Mouse (Mus musculus) embryonic facial prominence, embryonic 12.5 days (tissue): ENCODE results near the gene Slc8b1. TPM values are rescaled to one million over a fixed set of nuclear protein-coding genes. Genes with fewer than 3 reads are reported as not detected.

Source experiments
- ATAC-seq: fragments of 200-750 bp; cut with Nextera tagmentation; 2 replicates; pipeline ENCODE4 v1.8.0; 2017; ENCODE audit not compliant: insufficient number of reproducible peaks, insufficient read depth, low FRiP score, low TSS enrichment
- H3K27ac ChIP-seq: fragments of 300-500 bp; sonication (generic); 2 replicates; pipeline ENCODE4 v1.5.1; 2016; ENCODE audit warnings: mild to moderate bottlenecking
- H3K27me3 ChIP-seq: fragments of 300-500 bp; sonication (generic); 2 replicates; pipeline ENCODE4 v1.6.1; 2016; ENCODE audit warnings: mild to moderate bottlenecking, moderate library complexity
- H3K36me3 ChIP-seq: fragments of 300-500 bp; sonication (generic); 2 replicates; pipeline ENCODE4 v1.6.1; 2016; ENCODE audit warnings: mild to moderate bottlenecking
- H3K4me1 ChIP-seq: fragments of 300-500 bp; sonication (generic); 2 replicates; pipeline ENCODE4 v1.6.1; 2016
- H3K4me2 ChIP-seq: fragments of 300-500 bp; sonication (generic); replicated peaks from 2 replicates; pipeline ENCODE4 v1.6.1; 2016; ENCODE audit warnings: mild to moderate bottlenecking, moderate library complexity
- H3K4me3 ChIP-seq: fragments of 300-500 bp; sonication (generic); 2 replicates; pipeline ENCODE4 v1.5.1; 2016; ENCODE audit warnings: mild to moderate bottlenecking
- H3K9ac ChIP-seq: fragments of 300-500 bp; sonication (generic); 2 replicates; pipeline ENCODE4 v1.6.1; 2016; ENCODE audit warnings: mild to moderate bottlenecking, moderate library complexity
- H3K9me3 ChIP-seq: fragments of 300-500 bp; sonication (generic); 2 replicates; pipeline ENCODE4 v1.6.1; 2016; ENCODE audit warnings: mild to moderate bottlenecking, moderate library complexity
- WGBS: fragments of 180-500 bp; shearing (Covaris S2); methylation state at CpG from one replicate; pipeline ENCODE4 v1.1.7; 2016; 5-methylcytosine and 5-hydroxymethylcytosine counted together
- polyA plus RNA-seq: library from polyadenylated mRNA; unstranded; fragments of >200 nt; fragmentation: Nextera tagmentation; extraction: Ambion mirVana; gene quantifications from 2 replicates; pipeline ENCODE4 v1.2.1, GENCODE M21; 2016

The Slc8b1 gene
- polyA plus RNA-seq, 1 experiment from 2014 or later, result 6.4 TPM

GRCm38 (mm10) chr5:120583511-120583910 is 72.5 kb downstream of the Slc8b1 start:
- Histone ChIP-seq H3K9ac (no peak overlapping the region), H3K4me2 (no peak overlapping the region), H3K4me3 (no peak overlapping the region), H3K9me3 (no peaks in the 10 kb centered on the region), H3K36me3 (peaks cover 25% of the 10 kb centered on the region), H3K27me3 (no peaks in the 10 kb centered on the region), H3K27ac (no peak overlapping the region), H3K4me1 (peaks cover 41% of the 10 kb centered on the region)
- 94% methylated on average over 4 of the region's 4 CpGs for WGBS
- ATAC-seq, result no peak

Other genes with a start within 250 kb of the Slc8b1 start
- 0.96 and 1.9 TPM in 2 replicates for gene Lhx5, start 79.5 kb upstream of the Slc8b1 start, polyA plus RNA-seq
- gene Sdsl, start 38.4 kb upstream of the Slc8b1 start, polyA plus RNA-seq, result 3.5 and 4.4 TPM in 2 replicates
- not detected in 2 replicates for gene Sds, start 34.6 kb upstream of the Slc8b1 start, polyA plus RNA-seq
- 52.4 and 52.5 TPM in 2 replicates for gene Plbd2, start 7.5 kb upstream of the Slc8b1 start, polyA plus RNA-seq
- 17.4 and 18.9 TPM in 2 replicates for gene Tpcn1, start 77.5 kb downstream of the Slc8b1 start, polyA plus RNA-seq
- 0.65 and 0.70 TPM in 2 replicates for gene Iqcd, start 77.8 kb downstream of the Slc8b1 start, polyA plus RNA-seq
- 16.7 and 17.5 TPM in 2 replicates for gene Rita1, start 101.4 kb downstream of the Slc8b1 start, polyA plus RNA-seq
- gene Ddx54, start 101.6 kb downstream of the Slc8b1 start, polyA plus RNA-seq, result 50.9 and 53.1 TPM in 2 replicates
- gene Cfap73, start 123.1 kb downstream of the Slc8b1 start, polyA plus RNA-seq, result not detected in 2 replicates
- 0.18 and 0.26 TPM in 2 replicates for gene Rasal1, start 137.6 kb downstream of the Slc8b1 start, polyA plus RNA-seq
- gene Dtx1, start 200.8 kb downstream of the Slc8b1 start, polyA plus RNA-seq, result 8.9 and 9.1 TPM in 2 replicates
- 0.18 and 0.26 TPM in 2 replicates for gene Oas2, start 238.7 kb downstream of the Slc8b1 start, polyA plus RNA-seq